Mouse (Mus musculus) left cerebral cortex, adult 11 months (tissue): ENCODE measurements around the gene Nmnat3.

ENCODE experiments used
- DNase-seq: peaks from one replicate; pipeline ENCODE4 v3.0.0; 2022; ENCODE audit warnings: low spot score

Gene Nmnat3

GRCm38 (mm10) chr9:98366075-98366474 lies 78.8 kb downstream of the Nmnat3 start:
- DNase-seq = no peak

GRCm38 (mm10) chr9:98367333-98367962 lies 80.2 kb downstream of the Nmnat3 start:
- DNase-seq = no peak

DNA sequence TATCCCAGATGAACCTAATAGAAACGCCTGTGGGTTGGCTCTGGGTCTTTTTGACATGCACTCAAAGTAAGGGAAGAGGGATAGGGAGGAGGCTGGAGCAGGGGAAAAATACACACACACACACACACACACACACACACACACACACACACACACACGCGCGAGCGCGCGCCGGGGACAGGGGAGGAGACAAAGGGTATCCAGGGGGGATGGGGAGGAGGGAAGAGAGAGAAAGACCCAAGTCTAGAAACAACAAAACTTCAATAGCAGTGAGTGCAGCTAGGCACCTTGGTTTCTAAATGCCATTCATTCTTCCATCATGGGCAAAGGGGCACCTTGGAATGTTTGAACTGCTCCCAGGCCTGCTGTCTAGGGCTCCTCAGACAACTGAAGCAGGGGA lies 82.5 kb downstream of the Nmnat3 start:
- no peak for DNase-seq

- no peak for DNase-seq
Observed at GRCm38 (mm10) chr9:98373358-98373757, 86.1 kb downstream of the Nmnat3 start.

- no peak for DNase-seq
Observed at GRCm38 (mm10) chr9:98374897-98375296, 87.7 kb downstream of the Nmnat3 start.

DNA sequence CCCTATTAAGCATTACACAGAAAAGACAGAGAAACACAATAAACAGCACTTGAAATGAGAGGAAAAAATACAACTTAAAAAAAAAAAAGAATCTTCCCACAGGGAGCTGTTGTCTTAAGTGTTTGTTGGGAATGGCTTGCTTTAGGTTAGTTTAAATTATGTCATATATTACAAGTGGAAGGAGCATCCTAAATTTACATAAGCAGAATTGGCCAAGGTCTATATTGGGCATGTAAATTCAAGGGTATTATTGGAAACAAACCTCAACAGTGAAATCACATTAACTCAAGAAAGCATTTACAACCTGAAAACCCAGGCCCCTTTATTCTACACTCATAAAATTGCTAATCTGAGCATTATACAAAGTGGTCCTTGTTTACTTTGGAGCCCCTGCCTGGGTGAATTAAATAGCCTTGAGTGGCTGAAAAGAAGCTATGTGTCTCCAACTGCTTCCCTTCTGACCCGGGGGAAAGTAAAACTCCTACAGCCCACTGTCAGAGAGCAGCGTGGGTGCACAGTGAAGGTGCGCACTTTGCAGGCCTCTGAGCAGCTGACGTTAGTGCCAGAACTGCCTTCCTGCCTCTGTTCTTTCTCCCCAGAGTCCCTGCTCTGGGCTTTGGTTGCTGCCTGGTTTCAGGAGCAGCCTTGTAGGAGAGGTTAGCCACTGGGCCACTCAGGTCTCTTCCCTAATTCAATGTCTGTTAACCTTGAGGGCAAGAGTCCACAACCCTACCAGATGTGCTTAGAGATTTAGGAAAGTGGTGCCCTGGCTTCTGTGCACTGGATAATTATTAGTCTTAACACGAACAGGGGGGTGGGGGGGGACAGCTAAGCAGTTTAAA lies 88.3 kb downstream of the Nmnat3 start:
- no peak for DNase-seq

DNA sequence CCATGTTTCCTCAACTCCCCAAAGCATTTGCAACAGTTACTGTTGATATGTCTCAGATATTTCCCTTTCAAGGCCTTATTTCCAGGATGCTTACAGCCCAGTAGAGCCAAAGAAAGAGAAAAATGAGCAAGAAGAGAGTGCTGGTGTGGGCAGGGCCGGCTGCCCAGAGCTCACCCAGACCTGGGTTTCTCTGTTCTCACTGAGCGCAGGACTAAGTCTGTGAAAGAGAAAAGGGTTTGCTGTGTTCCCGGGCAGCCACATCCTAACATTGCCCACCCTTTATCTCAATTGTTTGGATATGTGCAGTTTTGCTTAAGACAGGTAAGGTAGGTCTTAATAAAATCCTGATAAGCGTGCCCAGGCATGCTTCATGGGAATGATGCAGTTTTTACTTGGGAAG lies 92.5 kb downstream of the Nmnat3 start:
- DNase-seq = no peak

- no peak for DNase-seq
Observed at GRCm38 (mm10) chr9:98380593-98380992, 93.4 kb downstream of the Nmnat3 start.

- no peak for DNase-seq
Observed at GRCm38 (mm10) chr9:98387741-98388632, 100.8 kb downstream of the Nmnat3 start.

DNA sequence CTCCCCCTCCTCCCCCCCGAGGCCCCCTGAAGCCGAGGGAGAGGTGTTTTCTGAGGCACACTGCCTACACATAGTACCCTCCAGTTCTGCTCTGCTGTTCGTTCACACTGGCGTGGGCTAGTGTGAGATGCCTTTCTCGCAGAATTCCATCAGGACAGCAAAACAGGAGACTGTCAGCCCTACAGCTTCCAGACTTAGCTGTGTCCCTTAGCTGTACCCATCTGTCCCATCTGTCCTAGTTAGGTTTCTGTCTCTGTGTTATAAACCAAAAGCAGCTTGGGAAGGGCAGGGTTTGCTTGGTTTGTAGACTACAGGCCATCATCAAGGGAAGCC lies 101.4 kb downstream of the Nmnat3 start:
- DNase-seq = peak; percentile 61

DNA sequence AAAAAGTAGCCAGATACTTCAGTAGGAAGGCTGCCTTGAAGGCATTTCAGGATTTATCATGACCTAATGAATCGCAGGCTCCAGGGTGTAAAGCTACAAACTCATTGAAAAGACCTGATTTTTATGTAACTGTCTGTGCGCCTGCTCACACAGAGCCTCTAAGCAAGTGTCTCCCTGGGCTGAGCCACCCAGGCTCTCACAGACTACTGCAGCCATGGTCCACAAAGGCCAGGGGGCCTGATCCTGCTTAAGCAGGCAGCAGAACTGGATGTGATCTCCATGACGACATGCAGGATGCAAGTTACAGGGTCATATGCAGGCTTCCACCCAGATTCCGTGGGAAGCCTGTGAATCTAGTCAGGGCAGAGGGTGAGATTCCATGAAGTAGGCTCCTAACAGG lies 106.3 kb downstream of the Nmnat3 start:
- no peak for DNase-seq

- DNase-seq = no peak
Observed at GRCm38 (mm10) chr9:98397211-98397610, 110.0 kb downstream of the Nmnat3 start.

- no peak for DNase-seq
Observed at GRCm38 (mm10) chr9:98397866-98398265, 110.6 kb downstream of the Nmnat3 start.

DNA sequence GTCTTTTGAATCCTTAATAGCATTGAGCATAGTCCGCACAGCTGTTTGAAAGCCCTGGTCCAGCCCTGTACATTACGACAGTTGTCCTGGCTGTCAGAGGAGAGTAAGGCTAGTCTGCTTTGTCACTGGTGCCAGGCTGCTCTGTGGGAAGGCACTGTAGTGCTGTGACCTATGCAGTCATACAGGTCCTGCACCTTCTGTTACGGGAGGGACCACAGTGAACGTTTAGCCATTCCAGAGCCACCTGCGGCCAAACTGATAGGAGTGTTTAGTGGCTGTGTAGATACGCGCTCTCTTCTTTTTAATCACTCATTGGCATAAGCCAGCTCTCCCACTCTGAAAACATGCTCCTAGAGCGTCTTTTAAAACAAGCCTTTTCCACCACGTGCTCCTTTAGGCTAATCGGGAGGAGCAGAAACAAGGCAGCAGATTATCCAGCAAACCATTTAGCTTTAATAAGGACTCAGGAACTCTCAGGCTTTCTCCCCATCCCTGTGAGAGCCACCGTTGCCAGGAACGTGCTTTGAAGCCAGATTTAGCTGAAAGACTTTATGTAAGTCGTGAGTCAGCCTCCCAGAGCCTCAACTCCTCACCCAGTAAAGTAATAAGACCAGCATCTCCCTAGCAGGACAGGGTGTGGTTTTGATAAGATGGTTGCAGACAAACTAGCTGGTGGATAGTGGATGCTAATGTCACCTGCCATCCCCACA lies 113.1 kb downstream of the Nmnat3 start:
- DNase-seq = peak; percentile 70

DNA sequence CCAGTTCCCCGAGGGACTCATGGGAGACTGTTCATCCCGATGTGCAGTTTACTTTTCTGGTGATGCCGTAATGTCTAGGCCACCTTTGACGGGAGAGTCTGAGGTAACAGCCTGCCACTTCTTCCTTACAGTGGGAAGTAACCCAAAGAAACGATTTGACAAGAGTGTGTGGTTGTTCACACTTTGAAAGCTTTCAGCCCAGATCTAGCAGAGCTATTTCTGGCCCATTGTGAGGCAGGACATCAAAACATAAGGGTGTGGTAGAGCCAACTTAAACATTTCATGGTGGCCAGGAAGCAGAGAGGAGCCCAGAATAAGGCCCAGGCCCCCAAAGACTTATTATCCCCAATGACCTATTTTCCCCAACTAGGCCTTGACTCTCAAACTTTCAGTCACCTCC lies 114.4 kb downstream of the Nmnat3 start:
- DNase-seq = no peak

DNA sequence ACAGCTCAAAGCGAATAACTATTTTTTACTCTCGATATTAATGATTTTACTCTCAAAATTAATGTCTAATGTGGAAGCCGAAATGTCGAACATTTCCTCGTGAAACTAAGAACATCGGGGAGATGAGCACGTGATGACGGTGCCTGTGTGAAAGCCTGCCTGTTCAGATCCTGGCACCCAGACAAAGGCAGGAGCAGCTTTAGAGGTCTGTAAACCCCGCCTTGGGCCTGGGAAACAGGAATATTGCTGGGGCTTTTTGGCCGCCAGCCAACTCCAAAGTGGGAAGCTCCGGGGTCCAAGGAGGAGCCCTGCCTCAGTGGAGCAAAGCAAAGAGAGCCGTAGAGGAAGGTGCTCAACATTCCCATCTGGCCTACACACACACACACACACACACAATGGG lies 120.5 kb downstream of the Nmnat3 start:
- no peak for DNase-seq

- DNase-seq = peak; percentile 65
Observed at GRCm38 (mm10) chr9:98409137-98409536, 121.9 kb downstream of the Nmnat3 start.

GRCm38 (mm10) chr9:98415427-98415826 lies 128.2 kb downstream of the Nmnat3 start:
- DNase-seq = no peak

GRCm38 (mm10) chr9:98417919-98418318 lies 130.7 kb downstream of the Nmnat3 start:
- DNase-seq = no peak

DNA sequence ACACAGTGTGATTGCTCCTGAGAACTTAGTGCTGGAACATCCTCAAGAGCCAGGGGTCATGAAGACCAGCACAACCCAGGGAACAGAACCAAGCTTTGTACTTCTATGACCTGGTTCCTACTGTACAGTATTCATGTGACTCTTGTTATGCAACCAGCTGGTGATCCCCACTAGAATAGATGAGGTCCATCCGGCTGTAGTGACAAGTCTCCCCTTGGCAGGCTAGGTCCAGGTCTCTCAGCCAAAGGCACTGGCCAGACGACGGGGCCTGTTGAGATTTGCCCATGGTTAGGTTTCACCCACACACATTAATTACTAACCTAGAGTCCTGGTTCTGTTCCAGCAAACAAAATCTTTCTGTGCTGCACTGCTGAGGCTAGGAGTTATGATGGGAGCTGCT lies 131.1 kb downstream of the Nmnat3 start:
- no peak for DNase-seq

- DNase-seq = no peak
Observed at GRCm38 (mm10) chr9:98420666-98421065, 133.4 kb downstream of the Nmnat3 start.

GRCm38 (mm10) chr9:98421903-98422302 lies 134.7 kb downstream of the Nmnat3 start:
- DNase-seq = no peak
